Mouse (Mus musculus) lung, postnatal 25 days (tissue): ENCODE results near the gene Cyp3a16.
"Not testable (repeated sequence)": the region's sequence is repeated elsewhere in the genome, so short reads cannot be mapped to it uniquely, and the experiment has no call there.

Experiments used
- DNase-seq: peaks from one replicate; pipeline ENCODE4 v3.0.0; 2022; ENCODE audit warnings: low spot score

The Cyp3a16 gene

DNA sequence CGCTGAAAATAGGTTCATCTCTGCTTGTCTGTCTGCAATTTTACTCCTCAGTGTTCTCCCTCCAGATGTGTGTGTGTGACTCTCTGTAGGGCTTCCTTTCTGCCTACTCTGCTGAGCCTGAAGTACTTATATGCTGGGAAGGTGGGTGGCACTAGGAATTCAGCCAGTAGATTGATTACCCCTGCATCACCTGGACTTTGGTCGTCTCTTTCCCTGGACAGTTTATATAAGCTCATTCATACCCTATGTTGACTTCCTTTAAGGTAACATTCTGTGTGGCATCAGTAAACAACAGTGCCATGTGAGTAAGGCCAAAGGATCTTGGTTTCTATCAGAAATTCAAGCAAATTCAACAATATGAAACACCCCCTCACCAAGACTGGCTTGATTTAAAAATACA is at the start of gene Cyp3a16:
Cyp3a16 (minus strand) TSS at position 101 of the 400 bp plus-strand sequence.
- not testable (repeated sequence) for DNase-seq

DNA sequence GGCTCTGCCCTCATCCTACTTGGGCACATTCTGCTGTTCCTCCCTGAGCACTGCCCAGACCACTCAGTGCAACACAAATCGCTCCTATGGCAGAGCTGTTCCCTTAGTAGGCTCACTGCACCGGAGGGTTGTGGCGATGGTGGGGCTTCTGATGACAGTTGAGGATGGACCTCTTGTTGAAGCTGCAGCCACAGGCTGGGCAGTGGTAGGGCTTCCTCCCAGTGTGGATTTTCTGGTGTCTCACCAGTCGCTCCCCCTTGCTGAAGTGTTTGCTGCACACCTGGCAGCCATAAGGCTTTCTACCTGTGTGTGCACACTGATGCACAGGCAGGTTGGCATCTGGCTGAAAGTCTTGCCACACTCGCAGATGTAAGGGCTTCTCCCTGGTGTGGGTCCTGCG is 20.8 kb upstream of the Cyp3a16 start:
- DNase-seq = no peak

DNA sequence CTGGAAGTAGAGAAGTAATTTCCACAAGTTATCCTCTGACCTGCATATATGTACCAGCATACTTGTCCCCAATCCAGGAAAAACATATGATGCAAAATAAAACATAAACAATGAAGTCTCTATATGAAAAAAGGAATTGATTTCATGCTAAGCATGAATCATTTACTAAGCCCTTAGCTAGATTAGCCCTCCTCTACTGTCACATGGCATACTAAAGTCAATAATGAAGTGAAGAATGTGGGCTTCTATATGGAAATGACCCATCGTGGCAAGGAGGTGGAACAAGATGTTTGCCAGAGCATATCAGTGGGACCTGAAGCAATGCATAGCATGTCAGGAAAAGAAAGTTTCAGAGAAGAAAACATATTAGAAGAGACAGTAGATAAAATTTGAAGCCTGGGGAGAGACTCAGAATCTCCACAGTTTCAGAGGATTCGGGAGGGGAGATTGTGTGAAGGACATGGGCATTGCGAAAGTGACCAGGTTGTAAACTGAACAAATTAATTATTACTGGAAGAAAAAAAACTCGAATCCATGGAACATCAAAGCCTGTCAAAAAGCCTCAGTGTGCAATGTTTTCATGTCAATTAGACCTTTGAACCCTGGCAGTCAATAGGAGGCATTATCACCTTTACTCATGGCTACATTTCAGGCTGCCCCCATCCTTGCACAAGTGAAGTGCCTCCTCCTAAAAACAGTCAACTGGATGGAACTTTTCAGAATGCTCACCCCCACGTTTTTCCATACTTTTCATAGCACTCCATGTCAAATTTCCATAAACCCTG is 5.0 kb downstream of the Cyp3a16 start:
- no peak for DNase-seq

DNA sequence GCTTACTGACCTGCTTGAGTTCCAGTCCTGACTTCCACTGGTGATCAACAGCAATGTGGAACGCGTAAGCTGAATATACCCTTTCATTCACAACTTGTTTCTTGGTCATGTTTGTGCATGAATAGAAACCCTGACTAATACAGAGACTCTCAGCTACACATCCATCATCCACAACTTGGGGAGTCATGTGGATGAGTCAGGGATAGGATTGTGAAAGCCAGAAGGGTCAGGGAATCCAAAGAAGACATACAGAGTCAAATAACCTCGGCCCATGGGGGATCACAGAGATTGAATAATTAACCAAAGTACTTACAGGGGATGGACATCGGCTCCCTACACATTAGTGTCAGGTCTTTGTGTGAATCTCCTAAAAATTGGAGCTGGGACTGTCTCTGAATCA is 7.2 kb downstream of the Cyp3a16 start:
- no peak for DNase-seq

DNA sequence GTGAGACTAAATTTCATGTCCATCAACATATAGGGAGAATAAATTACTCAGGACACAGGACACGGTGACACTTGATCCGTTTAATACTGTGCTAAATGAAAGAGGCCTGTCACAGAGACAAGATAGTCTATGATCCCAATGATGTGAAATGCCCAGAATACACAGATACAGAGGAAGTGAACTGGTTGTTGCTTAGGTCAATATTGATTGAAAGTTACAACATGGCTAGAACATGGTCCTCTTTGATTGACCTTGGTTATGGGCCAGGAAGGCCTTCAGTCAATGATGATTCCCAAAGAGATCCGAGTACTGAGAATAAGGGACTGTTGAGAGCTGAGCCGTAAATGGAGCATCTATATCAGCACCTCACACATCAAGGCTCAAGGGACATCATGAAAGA is 15.1 kb downstream of the Cyp3a16 start:
- DNase-seq = no peak

DNA sequence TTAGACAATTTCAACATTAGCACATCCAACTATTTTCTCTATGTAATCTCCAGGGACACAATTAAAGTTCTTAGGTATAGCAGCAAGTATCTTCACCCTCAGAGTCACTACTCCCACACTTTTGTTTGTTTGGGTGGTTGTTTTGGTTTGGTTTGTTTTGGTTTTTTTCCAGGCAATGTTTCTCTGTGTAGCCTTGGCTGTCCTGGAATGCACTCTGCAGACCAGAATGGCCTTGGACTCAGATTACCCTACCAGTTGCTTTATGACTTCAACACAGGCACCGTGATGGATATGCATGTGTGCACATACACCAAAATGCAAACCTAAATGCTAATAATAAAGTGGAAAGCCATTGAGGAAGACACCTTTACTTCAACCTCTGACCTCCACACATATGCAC is 35.8 kb downstream of the Cyp3a16 start:
- no peak for DNase-seq

DNA sequence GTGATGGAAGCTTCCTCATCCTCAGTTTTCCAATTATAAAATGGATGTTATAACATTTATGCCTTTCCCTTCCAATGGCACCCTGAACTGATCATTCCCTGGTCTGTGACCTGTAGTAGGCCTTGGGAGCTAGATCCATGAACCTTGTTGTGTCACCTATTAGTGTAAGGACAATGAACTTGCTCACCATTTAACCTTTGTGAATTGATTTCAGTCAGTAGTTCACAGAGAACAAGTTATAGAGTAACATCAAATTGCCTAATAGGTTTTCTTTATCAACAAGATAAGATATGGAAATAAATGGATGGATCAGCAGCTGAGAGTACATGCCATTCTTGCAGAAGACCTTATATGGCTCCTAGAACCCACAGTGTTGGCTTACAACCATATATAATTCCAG is 38.5 kb downstream of the Cyp3a16 start:
- no peak for DNase-seq

DNA sequence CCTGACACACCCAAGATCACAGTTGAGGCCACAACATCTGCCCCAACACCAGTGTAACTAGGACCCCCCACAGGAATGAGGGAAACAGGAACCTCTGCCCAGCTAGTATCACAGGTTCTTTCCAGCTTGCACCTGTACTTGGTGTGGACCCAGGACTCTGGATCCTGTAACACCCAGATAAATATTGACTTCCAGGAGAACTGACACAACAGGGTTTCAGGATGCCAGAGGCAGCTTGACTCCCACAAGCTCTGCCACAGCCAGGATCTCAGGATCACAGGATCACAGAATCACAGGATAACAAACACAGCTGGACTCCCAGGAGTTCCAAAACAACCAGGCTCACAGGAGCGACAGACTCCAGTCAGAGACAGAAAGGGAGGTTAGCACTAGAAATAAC is 47.2 kb downstream of the Cyp3a16 start:
- no peak for DNase-seq

DNA sequence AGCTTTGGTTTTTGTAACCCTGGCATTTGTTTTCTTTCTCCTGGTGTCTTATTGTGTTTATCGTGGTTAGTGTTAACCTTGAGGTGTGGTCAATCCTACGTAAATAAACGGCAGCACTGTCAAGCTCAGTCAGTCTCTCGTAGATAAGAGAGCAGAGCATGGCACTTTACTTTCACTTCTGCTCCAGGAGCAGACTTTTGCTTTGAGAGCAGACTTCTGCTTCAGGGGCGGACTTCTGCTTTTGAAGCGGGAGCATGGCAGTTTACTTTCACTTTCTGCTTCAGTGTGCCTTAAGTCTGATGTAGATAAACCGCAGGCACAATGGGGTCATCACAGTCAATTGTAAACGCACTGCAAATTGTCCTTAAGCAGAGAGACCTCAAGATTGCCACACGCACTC is 54.1 kb downstream of the Cyp3a16 start:
- DNase-seq = not testable (repeated sequence)
